Mouse (Mus musculus) forebrain, embryonic 14.5 days (tissue): Measurements from ENCODE around the gene Skp2. TPM values are rescaled to one million over a fixed set of nuclear protein-coding genes. Genes with fewer than 3 reads are reported as not detected.

ENCODE experiments used
- polyA plus RNA-seq: library from polyadenylated mRNA; unstranded; fragments of >200 nt; fragmentation: Nextera tagmentation; extraction: Ambion mirVana; gene quantifications from 2 replicates; pipeline ENCODE4 v1.2.1, GENCODE M21; 2014

Gene Skp2
- polyA plus RNA-seq, 1 experiment from 2014 or later, result 55.7 TPM

Other genes starting within 250 kb of the Skp2 start
- 10.4 and 11.3 TPM in 2 replicates for gene Ranbp3l, start 187.5 kb downstream of the Skp2 start, polyA plus RNA-seq
- gene Nadk2, start 84.2 kb downstream of the Skp2 start, polyA plus RNA-seq, result 23.4 TPM in 2 replicates
- 5.0 and 7.3 TPM in 2 replicates for gene Lmbrd2, start 14.9 kb downstream of the Skp2 start, polyA plus RNA-seq
- gene Ugt3a1, start 121.5 kb upstream of the Skp2 start, polyA plus RNA-seq, result not detected in 2 replicates
- gene Ugt3a2, start 180.1 kb upstream of the Skp2 start, polyA plus RNA-seq, result not detected in 2 replicates